8 mouse cellular contexts compared by ENCODE assay signal in genomic region chr8:126075400-126075799, GRCm38 (mm10).
A peak's percentile ranks its signal among the peaks of the same experiment; 100 is the strongest.
DNase-seq lines count a peak whose midpoint lies in the region; ATAC-seq and TF ChIP-seq lines count a peak whose summit lies in the region.

No protein-coding gene starts in this region.

- ATAC-seq in monocyte, adult 5-6 weeks (replicated peaks; ENCODE audit: insufficient number of reproducible peaks, low FRiP score, low TSS enrichment, poor library complexity, severe bottlenecking) = no peak
- ATAC-seq in forebrain, postnatal 0 days = peak; percentile 50; the same call in 1 of the 2 replicates
- ATAC-seq in lung, embryonic 16.5 days (ENCODE audit: low read depth) = peak; percentile 28; the same call in 1 of the 2 replicates

- no peaks in the 10 kb centered on the region for H3K36me3 ChIP-seq in forebrain, postnatal 0 days (ENCODE audit: insufficient read depth)
- no peaks in the 10 kb centered on the region for H3K36me3 ChIP-seq in lung, embryonic 16.5 days (ENCODE audit: control insufficient read depth, insufficient read depth, low read length)

- no peak overlapping the region for H3K4me3 ChIP-seq in forebrain, postnatal 0 days (ENCODE audit: low read depth, low read length)
- H3K4me3 ChIP-seq in lung, embryonic 16.5 days (ENCODE audit: low read length) = no peak overlapping the region

- no peak overlapping the region for H3K9ac ChIP-seq in forebrain, postnatal 0 days
- H3K9ac ChIP-seq in lung, embryonic 16.5 days (ENCODE audit: low read length) = no peak overlapping the region

- H3K27me3 ChIP-seq in forebrain, postnatal 0 days (ENCODE audit: insufficient read depth, low read length) = no peaks in the 10 kb centered on the region
- no peaks in the 10 kb centered on the region for H3K27me3 ChIP-seq in lung, embryonic 16.5 days (ENCODE audit: control insufficient read depth, insufficient read depth, low read depth, low read length)

- TF ChIP-seq CTCF in forebrain, postnatal 0 days (IDR thresholded peaks at IDR 0.05; ENCODE audit: low read depth) = peak; percentile 78

- 17% methylated on average over 10 of the region's 10 CpGs for WGBS in forebrain, postnatal 0 days
- WGBS in lung, embryonic 16.5 days = 9% methylated on average over 10 of the region's 10 CpGs

- no peaks in the 10 kb centered on the region for H3K9me3 ChIP-seq in forebrain, postnatal 0 days (ENCODE audit: low read length)
- no peaks in the 10 kb centered on the region for H3K9me3 ChIP-seq in lung, embryonic 16.5 days (ENCODE audit: control insufficient read depth, low read length)

- H3K4me1 ChIP-seq in forebrain, postnatal 0 days (ENCODE audit: insufficient read depth) = peaks cover 12% of the 10 kb centered on the region
- peaks cover 4% of the 10 kb centered on the region for H3K4me1 ChIP-seq in lung, embryonic 16.5 days (replicated peaks; ENCODE audit: control insufficient read depth, insufficient read depth, low read length)

- no peak overlapping the region for H3K27ac ChIP-seq in forebrain, postnatal 0 days (ENCODE audit: low read depth, low read length)
- H3K27ac ChIP-seq in lung, embryonic 16.5 days (ENCODE audit: low read length) = no peak overlapping the region

- H3K4me2 ChIP-seq in forebrain, postnatal 0 days (ENCODE audit: low read depth) = no peak overlapping the region
- no peak overlapping the region for H3K4me2 ChIP-seq in lung, embryonic 16.5 days (ENCODE audit: low read depth, low read length)

- DNase-seq in monocyte, adult 2 months (ENCODE audit: low read depth in 1 of 2, low spot score in 2 of 2) = peak; percentile 4 to 5
- DNase-seq in c-Kit-positive CD71-positive TER-119-negative erythroid progenitor cells, embryonic 14.5 days (ENCODE audit: low read depth) = peak; percentile 21
- DNase-seq in forebrain, postnatal 0 days = peak; percentile 67
- peak; percentile 69 to 84 for DNase-seq in kidney, postnatal 25 days
- peak; percentile 56 to 81 for DNase-seq in right cerebral cortex, postnatal 10 days (ENCODE audit: low spot score in 2 of 2)
- peak; percentile 81 for DNase-seq in urinary bladder, postnatal 14 days (ENCODE audit: low spot score)

Comparison
In these comparisons a context has a peak if more than half of its experiments do, and no peak if none do; other contexts are left out.
1. DNase-seq: peak in every context shown above with its lines; median percentile 81 in urinary bladder, postnatal 14 days; 76 in kidney, postnatal 25 days; 68 in right cerebral cortex, postnatal 10 days; 67 in forebrain, postnatal 0 days; 21 in c-Kit-positive CD71-positive TER-119-negative erythroid progenitor cells, embryonic 14.5 days; 4 in monocyte, adult 2 months.